Mouse (Mus musculus) urinary bladder, postnatal 36 days (tissue): ENCODE data around the gene Elac2.

Experiments used
- DNase-seq, 2 experiments: peaks; one replicate each; pipeline ENCODE4 v3.0.0; 2022; ENCODE audit warnings: low spot score in 2 of 2, mixed read lengths in 1 of 2

Elac2 gene

DNA sequence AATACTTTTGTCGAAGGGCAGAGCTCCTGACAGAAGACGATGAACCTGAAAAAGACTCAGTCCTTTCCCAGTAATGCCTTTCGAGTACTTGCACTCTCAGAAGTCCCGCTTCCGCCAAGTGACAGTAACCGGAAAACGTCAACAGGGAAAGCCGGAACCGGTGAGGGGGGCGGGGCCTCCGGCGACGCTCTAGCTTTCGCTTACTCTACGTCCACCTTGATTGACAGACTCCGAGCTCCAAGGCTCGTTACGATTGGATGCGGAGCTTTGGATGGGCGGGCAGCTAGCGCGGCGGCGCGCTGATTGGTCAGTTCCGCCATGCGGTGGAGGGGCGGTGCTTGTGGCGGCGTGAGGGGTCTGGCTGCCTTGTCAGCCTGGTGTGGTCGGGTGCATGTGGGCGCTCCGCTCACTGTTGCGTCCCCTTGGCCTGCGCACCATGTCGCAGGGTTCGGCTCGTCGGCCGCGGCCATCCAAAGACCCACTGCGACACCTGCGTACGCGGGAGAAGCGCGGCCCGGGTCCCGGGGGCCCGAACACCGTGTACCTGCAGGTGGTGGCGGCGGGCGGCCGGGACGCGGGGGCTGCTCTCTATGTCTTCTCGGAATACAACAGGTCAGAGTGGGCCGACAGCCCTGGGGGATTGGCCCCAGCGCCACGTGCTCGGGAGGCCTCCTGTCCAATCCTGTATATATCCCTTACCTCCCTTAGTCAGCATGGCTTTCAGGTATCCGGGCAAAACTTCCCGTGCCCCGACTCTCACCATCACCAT is at the start of gene Elac2:
Elac2 (plus strand) TSS at position 319 of the 769 bp plus-strand sequence.
- peak; percentile 93 to 96 for DNase-seq

DNA sequence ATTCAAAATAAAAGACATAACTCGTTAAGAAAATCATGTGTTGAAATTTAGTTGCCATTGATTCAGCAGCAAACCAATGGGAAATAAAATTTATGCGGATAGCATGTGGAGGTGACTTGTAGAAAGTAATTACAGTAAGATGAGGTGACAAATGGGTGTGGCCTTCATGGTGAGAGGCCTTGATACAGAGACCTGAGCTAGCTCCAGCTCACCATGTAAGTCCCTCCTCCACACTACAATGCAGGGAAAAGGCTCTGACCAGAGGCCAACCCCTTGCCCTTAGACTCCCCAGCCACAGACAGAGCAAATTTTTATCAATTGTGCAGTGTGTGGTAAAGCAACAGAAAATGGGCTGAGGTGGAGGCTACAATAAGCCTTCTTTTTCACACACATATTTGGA is 49.7 kb upstream of the Elac2 start:
- no peak for DNase-seq

DNA sequence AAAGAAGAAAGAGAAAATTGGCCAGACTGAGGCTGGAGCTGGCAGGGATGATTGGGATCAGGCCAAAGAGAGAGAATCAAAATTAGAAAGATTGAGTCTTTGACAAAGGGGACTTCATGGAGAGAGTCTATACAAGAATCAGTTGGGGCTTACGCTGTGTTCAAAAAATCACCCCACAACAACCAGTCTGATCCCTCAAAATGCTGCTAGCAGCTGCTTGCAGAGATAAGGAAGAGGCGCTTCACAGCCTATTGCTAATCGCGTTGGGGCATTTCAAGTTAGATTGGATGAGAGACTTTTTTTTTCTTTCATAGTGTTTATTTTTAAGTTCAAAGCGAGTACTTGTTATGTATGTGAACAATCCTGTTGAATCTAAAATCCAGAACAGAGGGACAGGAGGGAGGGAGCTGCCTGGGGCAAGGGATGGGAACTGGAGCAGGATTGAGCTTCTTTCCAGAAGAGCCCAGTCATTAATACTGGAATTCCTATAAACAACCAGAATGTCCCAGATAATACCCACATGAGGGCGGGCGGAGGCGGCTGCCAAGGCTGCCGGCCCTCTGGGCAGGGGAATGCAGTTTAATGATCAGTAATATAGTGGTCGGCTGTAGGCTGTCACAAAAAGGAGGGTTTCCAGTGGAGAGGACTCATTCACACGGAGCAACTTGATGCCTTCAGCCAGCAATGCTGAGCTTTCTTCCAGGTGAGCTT is 47.6 kb upstream of the Elac2 start:
- no peak for DNase-seq

DNA sequence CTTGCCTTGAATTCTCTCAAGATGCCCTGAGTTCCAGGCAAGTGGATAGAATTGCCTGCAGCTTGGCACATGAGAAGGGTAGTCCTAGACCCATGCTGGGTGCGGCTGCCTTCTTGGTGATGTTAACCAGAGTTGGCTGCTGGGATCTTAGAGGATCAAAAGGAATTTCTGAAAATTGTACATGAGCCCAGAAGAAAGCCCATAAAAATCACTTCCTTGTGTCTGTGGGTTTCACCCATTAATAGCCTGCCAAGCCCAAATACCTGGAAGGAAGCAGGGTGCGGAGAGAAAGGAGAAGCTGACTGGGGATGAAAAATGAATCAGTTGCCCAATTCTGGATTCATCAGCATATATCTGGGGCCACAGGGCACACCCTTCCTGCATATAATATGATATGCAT is 41.6 kb upstream of the Elac2 start:
- no peak for DNase-seq

DNA sequence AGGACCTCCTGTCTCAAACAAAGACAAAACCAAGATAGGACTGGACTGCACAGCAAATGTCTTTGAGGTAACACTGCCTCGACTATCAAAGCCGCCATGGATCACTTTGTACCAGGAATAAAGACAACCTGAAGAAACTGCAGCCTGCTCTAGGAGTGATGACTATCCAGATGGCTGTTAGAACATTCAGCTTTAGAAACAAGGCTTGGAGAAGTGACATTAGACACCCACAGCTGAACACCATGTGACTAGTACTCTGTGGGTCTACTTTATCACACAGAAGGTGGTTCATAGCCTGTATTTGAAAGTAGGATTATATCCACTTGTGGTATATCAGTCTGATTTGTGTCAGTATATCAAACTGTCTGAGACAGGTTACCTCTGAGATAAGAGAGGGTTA is 37.6 kb upstream of the Elac2 start:
- no peak for DNase-seq

DNA sequence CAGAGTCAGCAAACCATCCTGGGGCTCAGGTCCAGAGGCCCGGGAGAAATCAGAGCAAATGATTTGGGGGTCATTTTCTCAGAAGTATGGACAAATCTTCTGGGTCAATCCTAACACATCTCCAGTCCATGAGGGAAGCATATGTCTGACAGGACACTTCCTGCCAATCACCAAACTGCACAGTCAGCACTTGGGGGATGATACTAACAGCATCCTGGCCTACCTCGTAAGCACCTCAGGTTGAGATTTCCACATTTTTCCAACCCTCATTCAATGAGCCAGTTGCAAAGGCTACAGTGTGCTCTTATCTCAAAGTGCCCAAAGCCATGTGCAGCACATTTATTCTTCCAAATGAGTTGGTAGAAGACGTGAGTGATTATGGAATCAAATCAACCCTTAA is 29.1 kb upstream of the Elac2 start:
- DNase-seq, result no peak

DNA sequence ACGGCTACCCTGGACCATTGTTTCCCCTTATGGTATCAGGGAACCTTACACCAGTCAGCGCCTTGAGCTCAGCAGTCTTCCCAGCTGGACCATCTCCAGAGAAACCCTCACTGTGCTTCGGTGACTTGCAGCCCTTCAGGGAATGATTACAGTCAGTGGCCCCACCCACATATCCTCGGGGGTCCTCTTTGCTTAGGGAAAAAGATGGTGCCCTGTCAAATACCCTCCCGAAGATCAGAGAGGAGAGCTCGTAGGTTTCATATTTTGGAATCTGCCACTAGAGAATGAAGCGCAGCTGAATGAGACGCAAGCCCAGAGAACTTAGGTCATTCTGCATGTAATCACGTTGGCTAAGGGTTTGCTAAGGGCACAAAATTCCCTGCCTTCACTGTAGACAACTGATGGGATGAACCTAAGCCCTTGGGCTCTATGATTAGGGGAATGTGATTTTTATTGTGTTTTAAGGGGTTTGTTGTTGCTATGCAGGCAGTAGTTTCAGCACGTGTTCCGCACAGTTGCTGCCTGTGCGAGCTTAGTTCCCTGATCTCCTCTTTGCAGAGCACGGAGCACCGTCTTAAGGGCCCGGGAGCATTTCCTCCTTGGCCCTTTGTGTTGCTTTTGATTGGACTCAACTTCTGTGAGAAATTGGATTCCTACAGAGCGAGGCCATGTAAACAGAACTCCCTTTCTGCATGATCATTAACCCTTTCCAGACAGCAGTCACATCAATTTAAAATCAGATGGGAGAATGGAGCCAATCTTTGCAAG is 21.7 kb upstream of the Elac2 start:
- DNase-seq, result no peak

DNA sequence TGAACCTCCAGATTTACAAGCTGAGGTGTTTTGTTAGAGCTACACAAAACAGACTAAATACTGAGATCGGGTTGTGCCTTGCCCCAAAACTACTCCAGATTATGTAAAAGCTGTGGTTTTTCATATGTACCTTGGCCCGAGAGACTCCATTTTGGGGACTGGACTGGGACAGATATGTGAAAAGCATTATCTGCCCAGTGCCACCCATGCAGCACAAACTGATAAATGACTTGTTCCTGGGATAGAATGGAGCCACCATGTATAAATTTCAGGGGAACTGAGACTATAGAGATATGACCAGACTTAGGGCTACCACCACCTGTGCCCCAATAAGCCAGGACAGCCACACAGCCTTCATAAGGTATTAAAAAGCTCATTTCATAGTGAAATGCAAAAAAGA is 16.2 kb upstream of the Elac2 start:
- no peak for DNase-seq

DNA sequence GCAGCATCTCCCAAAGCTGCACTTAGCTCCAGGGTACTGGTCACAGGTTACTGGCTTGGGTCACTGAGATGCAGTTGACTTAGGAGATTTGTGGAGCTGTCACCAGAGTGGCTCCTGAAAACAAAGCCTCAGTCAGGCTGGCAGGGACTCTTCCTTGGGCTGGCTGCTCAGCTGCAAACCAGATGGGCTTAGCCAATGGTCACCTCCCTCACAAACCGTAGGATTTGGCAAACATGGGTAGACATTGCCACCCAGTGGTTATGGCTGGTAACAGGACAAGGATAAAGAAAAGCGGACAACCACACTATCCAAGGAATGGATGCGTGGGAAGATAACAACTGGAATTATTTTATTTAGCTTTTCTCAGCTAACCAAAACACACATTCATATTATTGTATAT is 10.3 kb upstream of the Elac2 start:
- peak; percentile 60 for DNase-seq

DNA sequence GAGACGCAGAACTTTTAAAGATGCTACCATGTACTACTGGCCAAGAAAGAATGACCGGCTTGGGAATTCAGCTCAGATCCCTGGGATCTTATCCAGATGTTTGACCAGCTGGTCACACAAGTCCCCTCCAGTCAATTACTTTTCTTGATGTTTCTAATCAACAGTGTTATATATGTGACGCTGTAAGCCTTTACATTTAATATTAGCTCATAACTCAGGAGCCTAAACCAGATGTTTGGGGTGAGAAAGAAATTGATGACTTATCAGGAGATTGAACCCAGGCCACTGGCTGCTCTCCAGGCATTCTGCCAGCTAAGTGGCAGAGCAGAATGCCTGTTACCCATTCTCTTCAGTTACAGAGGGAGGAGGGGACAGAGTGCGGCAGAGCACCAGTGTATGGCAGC is 9.9 kb upstream of the Elac2 start:
- no peak for DNase-seq

DNA sequence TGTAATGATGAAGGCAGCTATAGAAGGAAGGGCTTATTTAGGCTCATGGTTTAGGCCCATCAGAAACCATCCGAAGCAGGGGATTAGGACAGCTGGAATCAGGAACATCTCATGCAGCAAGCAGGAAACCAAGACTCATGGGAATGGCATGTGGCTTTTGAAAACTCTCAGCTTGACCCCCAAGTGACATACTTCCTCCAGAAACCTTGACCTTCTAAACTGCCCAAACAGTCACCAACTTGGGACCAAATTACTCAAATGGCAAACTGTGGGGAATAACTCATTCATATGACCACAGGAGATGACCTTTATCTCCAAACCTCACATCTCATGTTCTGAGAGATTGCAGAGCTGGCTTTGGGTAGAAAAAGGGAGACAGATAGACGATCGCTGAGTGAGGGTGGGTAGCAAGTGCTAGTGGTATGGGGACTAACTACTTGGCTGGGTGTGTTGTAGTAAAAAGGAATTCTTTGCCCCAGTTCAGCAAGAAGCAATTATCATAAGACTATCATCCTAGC is 7.3 kb upstream of the Elac2 start:
- no peak for DNase-seq

DNA sequence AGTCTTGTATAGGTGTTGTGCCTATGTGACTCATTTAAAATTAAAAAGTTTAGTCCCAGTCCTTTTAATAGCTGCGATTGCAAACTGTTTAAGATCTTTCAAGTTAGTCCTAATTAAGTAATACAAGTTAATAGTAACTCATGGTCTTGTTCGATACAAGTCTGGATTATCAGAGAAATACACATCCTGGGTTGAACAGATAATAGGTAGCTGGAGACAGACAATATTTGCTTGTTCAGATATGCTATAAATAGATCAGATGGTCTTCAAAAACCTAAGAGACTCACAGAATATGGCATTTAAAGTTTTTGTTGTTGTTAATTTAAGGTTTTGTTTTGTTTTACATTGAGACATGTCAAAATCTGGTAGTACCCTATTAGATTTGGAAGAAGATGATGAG is 6.4 kb upstream of the Elac2 start:
- no peak for DNase-seq

DNA sequence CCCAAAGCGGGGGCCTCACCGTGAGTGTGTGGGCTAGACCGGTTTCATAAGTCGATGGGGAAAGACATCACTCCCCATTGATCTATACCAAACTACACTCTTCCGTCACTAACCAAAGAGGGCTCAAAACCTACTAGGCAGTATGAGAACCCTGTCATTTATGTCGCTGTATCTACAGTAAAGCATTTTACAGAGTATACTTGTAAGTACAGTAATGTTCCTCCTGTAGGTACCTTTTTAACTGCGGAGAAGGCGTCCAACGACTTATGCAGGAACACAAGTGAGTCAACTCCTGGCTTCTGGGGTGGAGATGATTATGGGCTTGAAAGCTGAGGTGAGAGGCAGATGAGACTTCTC is 629 bp downstream of the Elac2 start:
- no peak for DNase-seq

DNA sequence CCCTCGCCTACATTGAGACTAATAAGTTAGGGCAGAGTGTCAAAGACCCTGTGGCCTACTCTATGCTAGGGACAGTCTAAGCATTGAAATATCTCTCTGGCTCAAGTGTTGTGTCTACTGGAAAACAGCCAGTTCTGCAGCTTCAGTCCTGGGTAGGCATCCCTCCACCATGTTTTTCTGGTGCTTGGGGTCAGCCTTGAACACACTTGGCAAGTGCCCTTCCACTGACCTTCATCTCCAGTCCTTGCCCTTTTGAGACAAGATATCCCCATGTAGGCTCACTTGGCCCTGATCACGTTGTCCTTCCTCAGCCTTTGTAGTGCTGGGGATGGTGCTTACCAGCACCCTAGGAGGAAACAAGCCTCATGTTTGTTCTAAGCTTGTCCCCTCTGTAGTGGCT is 9.7 kb downstream of the Elac2 start:
- no peak for DNase-seq

DNA sequence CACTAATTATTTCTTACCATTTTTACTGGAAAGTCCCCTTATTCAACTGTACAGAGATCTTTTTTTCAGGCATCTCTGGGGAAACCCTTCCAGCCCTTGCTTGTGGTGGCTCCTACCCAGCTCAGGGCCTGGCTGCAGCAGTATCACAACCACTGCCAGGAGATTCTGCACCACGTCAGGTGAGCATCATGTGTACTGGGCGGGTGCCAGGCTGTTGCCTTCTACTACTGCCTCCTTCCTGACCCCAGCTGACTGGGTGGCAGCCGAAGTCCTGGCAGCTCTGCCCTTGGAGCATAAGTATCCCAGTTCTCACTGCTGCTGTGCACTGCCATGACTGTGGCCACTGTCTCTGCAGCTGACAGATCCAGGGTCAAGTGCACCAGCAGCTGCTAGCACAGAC is 19.6 kb downstream of the Elac2 start:
- DNase-seq, result no peak

DNA sequence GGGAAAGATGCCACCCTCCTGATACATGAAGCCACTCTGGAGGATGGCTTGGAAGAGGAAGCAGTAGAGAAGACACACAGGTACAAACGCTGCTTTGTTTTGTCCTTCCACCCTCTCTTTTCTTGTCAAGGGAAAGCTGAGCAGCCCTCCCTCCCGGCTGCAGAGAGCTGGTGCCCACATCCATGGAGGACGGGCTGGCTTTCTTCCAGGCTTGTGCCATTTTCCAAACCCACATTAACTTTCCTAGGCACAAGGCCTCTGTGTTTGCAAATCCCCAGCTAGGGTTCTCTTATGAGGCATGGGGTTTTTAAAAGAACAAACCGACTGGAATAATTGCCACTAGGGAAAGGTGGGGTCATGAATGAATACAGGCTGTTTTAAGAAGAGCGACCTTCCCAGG is 20.8 kb downstream of the Elac2 start:
- DNase-seq, result no peak

DNA sequence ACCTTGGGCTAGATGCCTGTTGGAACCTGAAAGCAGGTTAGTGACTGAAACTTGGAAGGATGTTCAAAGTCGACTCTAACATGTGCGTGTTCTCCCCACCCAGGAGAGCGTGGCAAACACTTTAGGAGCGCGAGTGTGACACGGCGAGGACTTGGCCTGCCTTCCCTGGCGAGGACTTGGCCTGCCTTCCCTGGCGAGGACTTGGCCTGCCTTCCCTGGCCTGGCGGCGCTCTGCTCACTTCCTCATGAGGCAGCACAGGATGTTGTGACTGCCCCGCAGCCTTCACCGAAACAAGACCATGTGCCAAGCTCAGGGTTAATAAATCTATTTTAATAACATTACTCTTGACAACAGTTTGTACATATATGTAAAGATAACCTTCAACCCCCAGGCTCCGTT is 22.9 kb downstream of the Elac2 start:
- DNase-seq, result no peak

DNA sequence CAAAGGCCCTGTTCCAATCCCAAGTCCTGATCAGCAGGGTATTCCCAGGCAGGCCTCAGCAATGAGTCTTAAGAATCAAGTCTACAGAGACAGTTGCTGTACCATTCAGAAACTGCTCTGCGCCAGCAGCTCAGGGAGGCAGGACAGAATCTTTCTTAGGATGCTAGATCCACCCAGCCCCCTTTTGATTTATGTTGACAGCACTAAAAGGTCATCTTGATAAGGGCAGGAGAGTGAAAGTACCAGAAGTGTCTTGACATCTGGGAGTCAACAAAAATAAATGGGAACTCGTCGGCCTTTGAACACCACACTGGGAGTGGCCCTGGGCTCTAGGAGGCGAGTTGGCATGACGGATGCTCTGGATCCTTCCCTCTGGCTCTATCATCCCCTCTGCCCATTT is 24.8 kb downstream of the Elac2 start:
- no peak for DNase-seq

DNA sequence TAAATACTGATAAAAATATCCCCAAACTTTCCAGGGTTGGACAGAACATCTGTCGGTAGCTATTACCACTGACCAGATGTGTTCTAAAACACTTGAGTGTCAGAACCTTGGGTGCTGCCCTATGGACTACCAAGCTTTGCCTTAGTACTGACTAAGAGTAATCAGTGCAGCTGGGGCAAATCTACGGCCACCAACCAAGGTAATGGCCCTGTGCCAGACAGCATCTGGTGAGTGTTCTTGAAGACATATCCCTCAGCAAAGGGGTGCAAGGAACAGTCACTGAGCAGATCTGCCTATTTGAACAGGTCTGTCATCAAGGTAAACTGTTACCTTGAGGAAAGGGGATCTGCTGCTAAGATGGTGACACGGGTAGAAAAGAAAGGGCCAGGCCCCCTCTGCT is 26.0 kb downstream of the Elac2 start:
- DNase-seq, result no peak

DNA sequence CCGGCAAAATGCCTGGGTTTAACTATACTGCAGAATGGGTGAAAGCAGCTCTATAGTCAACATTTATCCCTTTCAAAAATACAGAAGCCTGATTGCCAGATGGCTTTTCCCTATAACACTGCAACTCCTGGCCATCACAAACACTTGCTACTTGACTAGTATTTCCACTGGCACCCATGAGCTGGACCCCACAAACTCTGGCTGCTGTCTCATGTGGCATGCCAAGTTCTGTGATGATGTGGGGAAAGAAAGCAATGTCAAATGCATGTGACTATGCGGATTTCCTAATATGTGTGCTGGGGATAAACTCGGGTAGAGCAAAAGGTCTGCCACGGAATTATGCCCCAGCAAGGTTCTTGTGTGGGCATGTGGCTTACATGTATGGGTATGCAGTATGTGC is 27.2 kb downstream of the Elac2 start:
- no peak for DNase-seq

DNA sequence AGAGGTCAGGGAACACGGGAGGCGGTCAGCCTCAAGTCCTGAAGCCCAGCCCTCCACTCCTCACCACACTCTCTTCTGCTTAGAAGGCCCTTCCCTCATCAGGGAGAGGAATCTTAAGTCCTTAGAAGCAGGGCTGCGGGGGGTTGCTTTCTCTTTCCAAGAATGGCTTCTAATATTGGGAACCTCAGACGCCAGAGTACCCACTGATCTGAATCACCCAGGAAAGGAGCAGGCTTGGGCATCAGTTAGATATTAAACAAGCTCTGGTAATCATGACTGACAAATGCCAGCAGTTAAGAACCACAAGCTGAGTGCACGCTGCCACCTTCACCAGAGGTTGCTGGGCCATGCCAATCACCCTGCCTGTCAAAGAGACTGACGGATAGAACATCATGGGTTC is 35.1 kb downstream of the Elac2 start:
- DNase-seq, result no peak

DNA sequence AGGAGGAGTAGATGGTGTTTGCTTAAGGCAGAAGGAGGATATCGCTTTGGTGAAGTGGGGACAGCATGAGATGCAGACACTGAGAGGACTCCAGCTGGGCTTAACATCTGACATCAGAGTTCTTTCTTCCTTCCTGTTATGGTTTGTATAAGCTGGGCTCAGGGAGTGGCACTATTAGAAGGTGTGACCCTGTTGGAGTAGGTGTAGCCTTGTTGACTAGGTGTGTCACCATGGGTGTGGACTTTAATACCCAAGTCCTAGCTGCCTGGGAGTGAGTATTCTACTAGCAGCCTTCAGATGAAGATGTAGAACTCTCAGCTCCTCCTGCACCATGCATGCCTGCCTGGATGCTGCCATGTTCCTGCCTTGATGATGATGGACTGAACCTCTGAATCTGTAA is 37.9 kb downstream of the Elac2 start:
- DNase-seq, result no peak

DNA sequence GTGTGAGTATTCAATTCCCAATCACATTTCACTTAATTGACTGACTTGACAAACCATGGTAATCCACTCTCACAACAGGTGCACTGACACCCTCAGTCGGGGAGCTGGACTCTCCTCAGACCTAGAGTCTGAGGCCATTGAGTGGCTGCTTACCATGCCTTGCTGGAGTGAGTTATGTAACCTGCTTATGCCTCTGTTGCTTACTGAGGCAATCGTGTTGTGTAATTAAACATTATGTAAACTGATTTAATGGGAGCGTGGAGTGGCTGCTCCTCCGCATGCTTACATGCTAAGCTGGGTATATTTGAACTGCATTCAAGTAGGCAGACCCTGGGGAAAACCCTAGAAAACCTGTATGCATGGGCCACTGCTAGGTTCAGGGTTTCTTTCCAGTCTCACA is 41.9 kb downstream of the Elac2 start:
- no peak for DNase-seq
